Mouse (Mus musculus) hematopoietic stem cell, adult 5-6 weeks (primary cell): Measurements from ENCODE around the gene Fbxo40. TPM values are rescaled to one million over a fixed set of nuclear protein-coding genes. Genes with fewer than 3 reads are reported as not detected.

Experiments
- ATAC-seq, 2 experiments: fragments of 125-278 bp in 1 of 2; replicated peaks in 1 of 2; 2 replicates each; pipeline ENCODE4 v1.8.0; 2016 to 2017; ENCODE audit warnings: inconsistent platforms in 2 of 2, mild to moderate bottlenecking in 2 of 2, moderate number of reproducible peaks in 2 of 2, low read depth in 1 of 2, moderate TSS enrichment in 1 of 2; ENCODE audit not compliant: low FRiP score in 2 of 2, poor library complexity in 2 of 2, severe bottlenecking in 2 of 2, insufficient read depth in 1 of 2, low TSS enrichment in 1 of 2
- total RNA-seq: library from RNA; stranded (forward); fragments of 172-1452, 232-1000 nt; gene quantifications from 2 replicates; pipeline ENCODE4 v1.2.3, GENCODE M21; 2017

Fbxo40 gene
- total RNA-seq, 1 experiment from 2014 or later = 0.25 TPM

DNA sequence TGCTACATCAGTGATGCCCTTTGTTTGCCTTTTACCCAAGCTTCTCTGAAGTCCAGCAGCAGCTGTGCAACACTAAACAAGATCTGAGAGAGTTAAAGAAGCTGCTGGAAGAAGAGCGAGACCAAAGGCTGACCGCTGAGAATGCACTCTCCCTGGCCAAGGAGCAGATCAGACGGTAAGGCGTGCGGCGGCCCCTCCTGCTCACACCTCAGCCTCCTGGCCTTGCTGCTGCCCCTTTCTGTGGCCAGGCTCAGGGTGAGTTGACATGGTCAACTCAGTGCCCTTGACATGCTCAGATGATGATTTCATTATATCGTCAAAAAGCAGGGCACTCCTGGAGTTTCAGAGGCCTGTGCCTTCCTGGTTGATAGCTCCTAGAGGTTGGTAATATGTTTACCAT, 61.1 kb downstream of the Fbxo40 start:
- ATAC-seq = no peak

DNA sequence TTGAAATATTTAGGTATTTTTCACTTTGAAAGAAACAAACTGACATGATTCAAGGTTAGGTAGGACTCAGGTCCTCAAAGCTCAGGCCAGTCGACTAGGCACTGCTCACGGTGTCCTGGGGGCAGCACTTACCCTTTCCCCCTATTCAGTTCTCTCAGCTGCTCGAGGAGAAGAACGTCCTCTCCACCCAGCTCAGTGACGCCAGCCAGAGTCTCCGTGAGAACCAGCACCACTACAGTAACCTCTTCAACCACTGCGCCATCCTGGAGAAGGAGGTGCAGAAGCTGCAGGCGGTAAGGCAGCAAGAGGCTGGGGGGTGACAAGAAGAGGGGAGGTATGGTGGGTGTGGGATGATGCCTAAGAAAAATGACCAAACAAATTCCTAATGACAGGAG, 62.2 kb downstream of the Fbxo40 start:
- no peak for ATAC-seq

DNA sequence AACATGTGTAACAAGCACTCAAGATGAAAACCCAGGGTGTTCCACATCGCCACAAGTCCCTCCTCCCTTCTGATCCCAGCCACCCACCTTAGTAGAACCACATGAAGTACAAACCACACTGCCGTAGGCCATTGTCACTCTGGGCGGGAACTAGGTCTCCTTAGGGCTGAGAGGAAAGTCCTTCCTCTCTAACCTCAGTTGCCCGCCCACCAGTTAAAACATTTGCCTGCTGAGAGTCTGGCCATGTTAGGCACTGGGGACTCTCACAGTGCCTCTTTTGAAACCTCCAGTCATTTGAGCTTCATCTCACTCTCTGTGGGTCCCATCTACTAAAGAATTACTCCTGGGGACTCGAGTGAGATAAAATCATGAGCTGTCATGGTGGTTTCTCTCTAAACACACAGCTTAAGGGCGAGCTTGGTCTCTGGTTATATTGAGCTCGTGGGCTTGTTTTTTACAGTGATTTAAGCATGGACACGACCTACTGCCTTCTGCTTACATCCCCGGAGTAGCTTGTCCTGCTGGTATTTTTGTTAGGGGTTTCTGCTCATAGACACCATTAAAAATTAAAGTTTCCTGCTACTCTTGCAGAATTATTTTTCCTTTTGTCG, 62.7 kb downstream of the Fbxo40 start:
- ATAC-seq = no peak

DNA sequence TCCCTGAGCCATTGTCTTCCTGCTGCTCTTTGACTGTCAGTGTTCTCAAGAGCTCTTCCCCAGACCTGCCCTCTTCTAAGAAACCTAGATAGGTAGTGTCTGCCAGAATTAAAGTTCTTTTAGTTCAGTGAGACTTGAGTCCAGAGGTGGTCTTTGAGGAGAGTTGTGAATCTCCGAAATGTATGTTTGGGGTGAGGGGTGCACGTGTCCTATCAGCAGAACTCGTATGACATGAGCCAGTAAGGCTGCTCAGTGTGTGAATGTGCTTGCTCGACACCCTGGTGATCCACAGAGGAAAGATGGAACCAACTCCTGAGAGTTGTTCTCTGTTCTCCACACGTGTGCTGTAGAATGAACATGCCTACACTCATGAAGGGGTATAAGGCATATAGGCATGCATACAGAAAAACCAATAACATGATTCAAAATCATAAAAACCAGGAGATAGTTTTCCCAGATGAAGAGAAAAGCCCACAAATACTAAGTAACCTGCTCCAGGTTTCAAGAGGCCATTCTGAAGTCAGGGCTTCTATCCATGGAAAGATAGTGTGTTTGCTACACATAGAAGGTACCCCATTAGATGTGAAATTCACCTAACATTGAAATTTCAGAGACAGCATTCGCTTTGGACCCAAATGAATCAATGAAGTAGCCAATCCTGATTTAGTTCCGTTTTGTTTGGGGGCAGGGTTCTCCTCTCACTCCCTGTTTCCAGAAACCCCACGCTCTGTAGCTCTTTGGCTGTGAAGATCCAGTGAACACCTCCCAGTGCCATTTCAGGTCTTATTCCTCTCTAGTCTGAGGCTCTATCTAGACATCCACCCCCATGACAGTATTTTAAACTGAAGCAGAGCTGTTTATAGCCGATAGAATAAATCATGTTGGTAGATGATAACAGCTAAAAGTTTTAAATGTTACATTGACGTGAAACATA, 63.5 kb downstream of the Fbxo40 start:
- ATAC-seq = no peak

DNA sequence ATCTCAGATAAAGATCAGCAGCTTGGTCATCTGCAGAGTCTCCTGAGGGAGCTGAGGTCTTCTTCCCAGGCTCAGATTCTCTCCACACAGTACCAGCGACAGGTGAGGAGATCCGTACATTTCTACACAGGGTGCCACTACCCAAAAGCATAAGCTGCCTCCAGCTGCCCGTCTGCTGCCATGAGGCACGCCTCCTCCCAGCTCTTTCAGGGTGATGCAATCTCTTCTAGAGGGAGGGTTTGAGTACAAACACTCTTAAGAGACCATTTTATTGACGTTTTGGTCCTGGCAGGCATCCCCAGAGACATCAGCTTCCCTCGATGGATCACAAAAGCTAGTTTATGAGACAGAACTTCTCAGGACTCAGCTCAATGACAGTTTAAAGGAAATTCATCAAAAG, 64.5 kb downstream of the Fbxo40 start:
- ATAC-seq = no peak

DNA sequence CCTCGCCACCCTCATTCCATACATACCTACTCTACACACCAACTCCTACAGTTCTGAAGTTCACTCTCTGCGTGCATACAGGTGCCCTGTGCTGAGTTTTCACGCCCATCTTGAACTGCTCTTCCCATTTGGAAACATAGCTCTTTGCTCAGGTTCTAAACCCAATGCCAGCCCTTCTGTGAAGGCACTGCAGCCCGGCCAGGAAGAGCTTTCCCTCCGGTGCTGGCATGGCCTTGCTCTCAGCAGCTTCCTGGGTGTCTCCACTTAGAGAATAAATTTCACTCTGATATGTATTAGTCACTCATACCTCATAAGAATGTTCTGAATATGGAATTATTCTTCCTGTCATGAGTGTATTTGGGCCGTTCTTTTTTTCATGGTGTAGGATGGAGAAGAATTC, 64.9 kb downstream of the Fbxo40 start:
- ATAC-seq = no peak

DNA sequence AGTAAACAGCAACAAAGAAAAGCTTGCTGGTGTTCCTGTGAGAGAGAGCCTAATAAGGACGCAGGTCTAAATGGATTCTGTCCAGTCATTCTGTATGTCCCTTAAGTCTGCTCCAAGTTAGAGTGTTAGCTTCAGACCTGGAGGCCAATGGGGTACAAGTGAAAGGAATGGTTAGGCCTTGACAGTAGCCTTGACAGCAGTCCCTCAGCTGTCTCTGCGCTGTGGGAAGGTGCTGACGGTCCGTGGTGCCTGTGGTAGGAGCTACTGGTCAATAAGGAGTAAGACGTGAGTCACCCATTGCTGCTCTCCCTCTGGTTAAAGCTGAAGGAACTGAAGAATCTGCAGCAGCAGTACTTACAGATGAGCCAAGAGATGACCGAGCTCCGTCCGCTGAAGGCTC, 66.0 kb downstream of the Fbxo40 start:
- no peak for ATAC-seq

DNA sequence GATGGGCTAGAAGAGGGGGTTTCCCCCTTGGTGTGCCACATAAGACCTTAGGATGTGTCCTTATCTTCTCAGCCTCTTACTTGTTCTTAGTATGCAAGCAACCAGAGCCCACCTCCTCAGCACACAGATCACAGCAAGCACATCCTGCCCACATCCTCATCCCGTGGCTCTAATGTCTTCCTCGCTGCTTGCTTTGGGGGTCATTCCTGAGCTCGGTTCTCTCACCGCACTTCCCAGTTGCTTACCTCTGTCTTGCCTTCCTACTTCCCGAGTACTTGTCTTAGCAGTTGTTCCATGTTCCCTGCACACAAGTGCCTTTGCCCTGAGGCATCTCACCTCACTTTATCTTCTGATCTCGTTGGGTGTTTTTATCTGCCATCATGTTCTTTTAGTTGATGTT, 68.3 kb downstream of the Fbxo40 start:
- ATAC-seq = no peak

DNA sequence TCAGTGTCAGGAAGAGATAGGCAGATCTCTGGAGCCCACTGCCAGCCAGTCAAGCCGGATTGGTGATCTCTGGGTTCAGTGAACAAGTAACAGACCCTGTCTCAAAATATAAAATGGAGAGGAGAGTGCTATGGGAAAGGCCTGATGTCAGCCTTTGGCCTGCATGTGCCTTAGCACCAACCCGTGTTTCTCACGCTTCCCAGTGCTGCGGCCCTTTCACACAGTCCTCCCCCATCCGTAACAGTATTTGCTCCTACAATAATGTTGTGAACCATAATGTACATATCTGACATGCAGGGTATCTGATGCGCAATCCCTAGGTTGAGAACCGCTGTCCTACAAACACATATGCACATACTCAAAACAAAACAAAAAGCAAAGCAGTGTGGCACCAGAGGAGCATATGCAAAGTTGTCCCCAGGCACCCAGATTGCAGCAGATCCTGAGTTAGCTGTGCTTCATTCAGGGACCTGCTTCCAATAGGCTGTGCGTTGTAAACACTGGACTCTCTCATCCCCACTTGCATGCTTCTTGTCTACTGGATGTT, 69.1 kb downstream of the Fbxo40 start:
- ATAC-seq = no peak

DNA sequence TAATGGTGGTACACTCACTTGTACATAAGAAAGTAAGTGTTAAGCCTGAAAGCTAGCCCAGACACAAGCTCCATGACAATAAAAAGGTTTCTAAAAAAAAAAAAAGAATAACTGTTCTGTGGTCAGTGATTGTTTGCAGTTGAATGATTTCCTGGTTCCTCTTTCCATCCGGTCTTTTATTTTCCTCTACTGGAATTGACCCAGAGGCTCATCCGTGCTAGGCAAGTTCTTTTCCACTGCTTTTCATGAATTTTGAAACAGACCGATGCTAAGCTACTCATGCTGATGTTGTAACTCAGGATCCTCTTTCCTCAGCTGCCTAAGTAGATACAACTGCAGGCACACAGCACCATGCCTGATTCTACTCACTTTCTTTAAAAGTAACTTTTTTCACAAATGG, 69.9 kb downstream of the Fbxo40 start:
- peak in 1 of 2 experiments; percentile 31; a peak in 1 of 4 replicates for ATAC-seq

DNA sequence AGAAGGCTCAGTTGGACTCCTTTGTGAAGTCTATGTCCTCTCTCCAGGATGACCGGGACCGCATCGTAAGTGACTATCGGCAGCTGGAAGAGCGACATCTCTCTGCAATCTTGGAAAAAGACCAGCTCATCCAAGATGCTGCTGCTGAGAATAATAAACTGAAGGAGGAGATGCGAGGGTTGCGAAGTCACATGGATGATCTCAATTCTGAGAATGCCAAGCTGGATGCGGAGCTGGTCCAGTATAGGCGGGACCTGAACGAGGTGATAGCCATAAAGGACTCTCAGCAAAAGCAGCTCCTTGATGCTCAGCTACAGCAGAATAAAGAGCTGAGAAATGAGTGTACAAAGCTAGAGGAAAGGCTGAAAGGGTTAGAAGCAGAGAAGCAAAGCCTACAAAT, 71.8 kb downstream of the Fbxo40 start:
- no peak for ATAC-seq

DNA sequence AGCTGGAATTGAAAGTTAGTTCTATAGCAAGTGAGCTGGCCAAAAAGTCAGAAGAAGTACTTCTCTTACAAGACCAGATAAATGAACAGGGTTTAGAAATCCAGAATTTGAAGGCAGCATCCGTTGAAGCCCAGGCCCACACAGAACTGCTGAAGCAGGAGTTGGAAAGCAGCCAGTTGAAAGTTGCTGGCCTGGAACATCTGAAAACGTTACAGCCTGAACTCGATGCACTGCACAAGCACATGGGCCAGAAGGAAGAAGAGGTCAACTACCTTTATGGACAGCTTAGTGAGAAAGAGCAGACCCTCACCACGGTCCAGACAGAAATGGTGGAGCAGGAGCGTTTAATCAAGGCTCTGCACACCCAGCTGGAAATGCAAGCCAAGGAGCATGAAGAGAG, 76.1 kb downstream of the Fbxo40 start:
- ATAC-seq = no peak

Other genes starting within 250 kb of the Fbxo40 start
- gene Slc15a2, start 205.5 kb downstream of the Fbxo40 start, total RNA-seq = 46.8 and 70.9 TPM in 2 replicates
- 37.6 and 46.5 TPM in 2 replicates for gene Iqcb1, start 162.1 kb downstream of the Fbxo40 start, total RNA-seq
- not detected in 2 replicates for gene Eaf2, start 115.5 kb downstream of the Fbxo40 start, total RNA-seq
- 38.7 and 41.1 TPM in 2 replicates for gene Golgb1, start 115.3 kb downstream of the Fbxo40 start, total RNA-seq
- gene Hcls1, start 55.5 kb downstream of the Fbxo40 start, total RNA-seq = 222 and 289 TPM in 2 replicates
- 17.5 and 19.4 TPM in 2 replicates for gene Polq, start 21.3 kb upstream of the Fbxo40 start, total RNA-seq